Mouse (Mus musculus) liver (tissue): ENCODE data around the gene Cdv3.
"Not testable (repeated sequence)": the region's sequence is repeated elsewhere in the genome, so short reads cannot be mapped to it uniquely, and the experiment has no call there.

Source experiments
- DNase-seq: peaks from one replicate; pipeline ENCODE4 v3.0.0-alpha.2; 2020; ENCODE audit warnings: mixed read lengths

Cdv3 gene

GRCm38 (mm10) chr9:103369951-103370350 lies 4.3 kb upstream of the Cdv3 start:
- DNase-seq = no peak

- no peak for DNase-seq
Observed at GRCm38 (mm10) chr9:103366356-103366755, 716 bp upstream of the Cdv3 start.

- DNase-seq = peak; percentile 77
Observed at GRCm38 (mm10) chr9:103364601-103365289, 895 bp downstream of the Cdv3 start.

- DNase-seq = peak; percentile 20
Observed at GRCm38 (mm10) chr9:103363730-103364417, 1.8 kb downstream of the Cdv3 start.

- no peak for DNase-seq
Observed at GRCm38 (mm10) chr9:103363088-103363487, 2.6 kb downstream of the Cdv3 start.

GRCm38 (mm10) chr9:103360642-103361041 lies 5.0 kb downstream of the Cdv3 start:
- DNase-seq = no peak

GRCm38 (mm10) chr9:103358545-103358944 lies 7.1 kb downstream of the Cdv3 start:
- no peak for DNase-seq

GRCm38 (mm10) chr9:103357893-103358292 lies 7.7 kb downstream of the Cdv3 start:
- peak; percentile 50 for DNase-seq

- not testable (repeated sequence) for DNase-seq
Observed at GRCm38 (mm10) chr9:103353500-103354260, 12.0 kb downstream of the Cdv3 start.

- DNase-seq = no peak
Observed at GRCm38 (mm10) chr9:103348791-103349190, 16.8 kb downstream of the Cdv3 start.

- no peak for DNase-seq
Observed at GRCm38 (mm10) chr9:103347996-103348490, 17.6 kb downstream of the Cdv3 start.

GRCm38 (mm10) chr9:103347045-103347444 lies 18.6 kb downstream of the Cdv3 start:
- DNase-seq = no peak

GRCm38 (mm10) chr9:103336912-103337311 lies 28.7 kb downstream of the Cdv3 start:
- no peak for DNase-seq

GRCm38 (mm10) chr9:103332663-103333062 lies 33.0 kb downstream of the Cdv3 start:
- no peak for DNase-seq

- DNase-seq = peak; percentile 41
Observed at GRCm38 (mm10) chr9:103326449-103326848, 39.2 kb downstream of the Cdv3 start.

GRCm38 (mm10) chr9:103324678-103325077 lies 41.0 kb downstream of the Cdv3 start:
- DNase-seq = no peak

GRCm38 (mm10) chr9:103309832-103310231 lies 55.8 kb downstream of the Cdv3 start:
- DNase-seq = no peak

GRCm38 (mm10) chr9:103305332-103306041 lies 60.2 kb downstream of the Cdv3 start:
- peak; percentile 34 for DNase-seq

GRCm38 (mm10) chr9:103304927-103305326 lies 60.7 kb downstream of the Cdv3 start, which contains the start of the genes 1300017J02Rik and Topbp1:
TSS of gene 1300017J02Rik (minus strand) at chr9:103305082.
TSS of gene Topbp1 (plus strand) at chr9:103305215.
- DNase-seq = peak; percentile 96
